Mouse (Mus musculus) liver, embryonic 14.5 days (tissue): ENCODE results near the gene Cldn10. TPM values are rescaled to one million over a fixed set of nuclear protein-coding genes. Genes with fewer than 3 reads are reported as not detected.

Source experiments
- ATAC-seq: fragments of 200-750 bp; cut with Nextera tagmentation; 2 replicates; pipeline ENCODE4 v1.8.0; 2017; ENCODE audit warnings: moderate number of reproducible peaks, mild to moderate bottlenecking, moderate library complexity; ENCODE audit not compliant: insufficient read depth
- DNase-seq, 3 experiments: peaks; one replicate each; pipeline ENCODE4 v3.0.0-alpha.2; 2012 to 2013; ENCODE audit warnings: low read depth in 3 of 3, low spot score in 3 of 3
- H3K27ac ChIP-seq: fragments of 300-500 bp; sonication (generic); 2 replicates; pipeline ENCODE4 v1.5.1; 2014; ENCODE audit warnings: moderate library complexity, mild to moderate bottlenecking, control low read depth, inconsistent platforms
- H3K27me3 ChIP-seq: fragments of 300-500 bp; sonication (generic); 2 replicates; pipeline ENCODE4 v1.6.1; 2014; ENCODE audit warnings: mild to moderate bottlenecking, low read length, moderate library complexity; ENCODE audit not compliant: control insufficient read depth, insufficient read depth
- H3K36me3 ChIP-seq: fragments of 300-500 bp; sonication (generic); replicated peaks from 2 replicates; pipeline ENCODE4 v1.6.1; 2014; ENCODE audit warnings: low read depth; ENCODE audit not compliant: control insufficient read depth, insufficient read depth
- H3K4me1 ChIP-seq, 2 experiments: fragments of 200-500 bp in 1 of 2; fragments of 300-500 bp in 1 of 2; sonication (generic) in 1 of 2; replicated peaks; 2 replicates each; pipeline ENCODE4 v1.6.1; 2012 to 2014; ENCODE audit warnings: antibody characterized with exemption in 1 of 2, inconsistent platforms in 1 of 2, low read length in 1 of 2; ENCODE audit not compliant: control insufficient read depth in 2 of 2, insufficient read depth in 2 of 2
- H3K4me2 ChIP-seq: fragments of 300-500 bp; sonication (generic); 2 replicates; pipeline ENCODE4 v1.6.1; 2014; ENCODE audit warnings: low read depth, mild to moderate bottlenecking, control low read depth, moderate library complexity
- H3K4me3 ChIP-seq, 2 experiments: fragments of 200-500 bp in 1 of 2; fragments of 300-500 bp in 1 of 2; sonication (generic) in 1 of 2; 2 replicates each; pipeline ENCODE4 v1.5.1; 2012 to 2014; ENCODE audit warnings: low read depth in 2 of 2, low read length in 2 of 2, mild to moderate bottlenecking in 2 of 2, control low read depth in 1 of 2, inconsistent platforms in 1 of 2, moderate library complexity in 1 of 2; ENCODE audit not compliant: insufficient read depth in 1 of 2
- H3K9ac ChIP-seq: fragments of 300-500 bp; sonication (generic); replicated peaks from 2 replicates; pipeline ENCODE4 v1.6.1; 2014; ENCODE audit warnings: mild to moderate bottlenecking, control low read depth, moderate library complexity
- H3K9me3 ChIP-seq: fragments of 300-500 bp; sonication (generic); 2 replicates; pipeline ENCODE4 v1.6.1; 2016; ENCODE audit warnings: low read length, mixed read lengths; ENCODE audit not compliant: control insufficient read depth
- CTCF ChIP-seq: IDR thresholded peaks from 2 replicates; pipeline ENCODE4 v1.5.1; 2016; ENCODE audit warnings: antibody characterized with exemption, low read depth, control low read depth
- EP300 ChIP-seq: IDR thresholded peaks from 2 replicates; pipeline ENCODE4 v1.6.1; 2016; ENCODE audit warnings: antibody characterized with exemption, low read depth
- WGBS: fragments of 180-500 bp; shearing (Covaris S2); extraction: QIAGEN DNeasy Blood & Tissue Kit; methylation state at CpG from one replicate; pipeline ENCODE4 v1.1.7; 2014; ENCODE audit not compliant: insufficient replicate concordance; 5-methylcytosine and 5-hydroxymethylcytosine counted together
- polyA plus RNA-seq, 2 experiments: library from polyadenylated mRNA; depleted of rRNA in 1 of 2; stranded (reverse) in 1 of 2; unstranded in 1 of 2; fragments of >200 nt; fragmentation: Nextera tagmentation in 1 of 2; extraction: Ambion mirVana in 1 of 2; gene quantifications; 2 replicates each; pipeline versions ENCODE4 v1.2.1 to v1.2.3; 2012 to 2014

The Cldn10 gene
- polyA plus RNA-seq, 2 experiments = 0.06 to 0.51 TPM

DNA sequence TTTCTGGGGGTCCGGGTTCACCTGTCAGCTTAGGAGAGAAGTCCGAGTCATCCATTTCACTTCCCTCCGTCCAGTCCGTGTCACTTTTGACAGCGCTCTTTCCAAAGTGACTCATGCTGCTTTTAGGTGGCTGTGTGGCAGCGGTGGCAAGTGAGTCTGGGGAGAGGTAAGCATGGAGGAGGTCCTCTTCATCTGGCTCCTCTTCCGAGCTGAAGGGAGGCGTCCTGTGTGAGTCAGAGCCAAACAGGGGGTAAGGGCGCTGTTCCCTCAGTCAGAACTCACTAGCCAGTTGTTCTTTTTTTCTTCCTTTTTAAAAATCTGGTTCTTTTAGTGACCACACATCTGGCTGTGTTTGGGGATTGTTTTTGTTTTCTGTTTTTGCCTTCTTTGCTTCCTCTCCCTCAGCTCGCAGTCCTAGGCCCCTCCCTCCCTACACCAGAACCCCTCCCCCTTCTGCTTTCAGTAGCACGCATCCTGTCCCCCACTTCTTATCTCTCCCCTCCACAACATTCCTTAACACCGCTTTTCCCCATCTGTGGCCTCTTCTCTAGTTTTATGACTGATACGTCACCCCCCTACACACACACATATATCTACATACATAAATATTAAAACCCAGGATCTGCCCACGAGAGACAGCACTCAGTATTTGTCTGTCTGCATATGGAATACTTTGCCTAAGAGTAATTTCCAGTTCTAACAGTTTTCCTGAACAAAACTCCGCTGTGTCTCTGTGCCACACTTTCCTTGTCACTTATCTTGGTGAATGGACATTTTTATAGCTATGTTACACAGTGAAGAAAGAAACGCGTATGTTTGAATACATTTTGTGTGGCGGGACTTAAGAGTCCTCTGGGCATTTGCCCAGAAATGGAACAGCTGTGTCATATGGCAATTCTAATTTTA lies 95.9 kb downstream of the Cldn10 start:
- no peaks in the 10 kb centered on the region for H3K9me3 ChIP-seq
- 45% methylated on average over 18 of the region's 18 CpGs for WGBS
- H3K4me3 ChIP-seq = peak overlapping the region; percentile 6 to 33; a peak in 3 of 4 replicates
- H3K27ac ChIP-seq = peak overlapping the region; percentile 66
- H3K4me1 ChIP-seq = peaks cover 14 to 32% of the 10 kb centered on the region in 2 experiments
- H3K4me2 ChIP-seq = peak overlapping the region; percentile 59
- DNase-seq (peak; percentile 58 to 66 (median 60)), ATAC-seq (peak; percentile 94)
- peak; percentile 76 for TF ChIP-seq EP300
- TF ChIP-seq CTCF = no peak
- no peaks in the 10 kb centered on the region for H3K27me3 ChIP-seq
- no peaks in the 10 kb centered on the region for H3K36me3 ChIP-seq
- peak overlapping the region; percentile 34 for H3K9ac ChIP-seq

DNA sequence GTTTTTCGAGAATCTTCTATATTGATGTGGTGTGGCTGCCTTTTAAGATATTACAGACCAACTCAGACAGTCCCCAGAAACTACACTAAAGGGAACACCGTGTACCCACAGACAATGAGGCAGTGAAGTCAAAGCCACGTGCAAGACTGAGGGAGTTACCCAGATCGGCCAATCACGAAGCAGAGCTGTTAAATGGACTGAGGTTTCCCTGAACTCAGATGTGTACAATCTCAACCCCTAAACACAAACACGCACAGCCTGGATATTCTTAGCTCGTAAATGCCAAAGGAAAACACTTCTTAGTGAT lies 96.5 kb downstream of the Cldn10 start:
- no peak for TF ChIP-seq CTCF
- TF ChIP-seq EP300 = no peak
- H3K4me3 ChIP-seq = no peak overlapping the region
- no peaks in the 10 kb centered on the region for H3K9me3 ChIP-seq
- WGBS = 50% methylated on average over 7 of the region's 7 CpGs
- peak overlapping the region; percentile 66 for H3K27ac ChIP-seq
- H3K4me2 ChIP-seq = peak overlapping the region; percentile 59
- H3K36me3 ChIP-seq = no peaks in the 10 kb centered on the region
- DNase-seq (peak in 1 of 3 experiments; percentile 65), ATAC-seq (peak; percentile 57; the same call in 1 of the 2 replicates)
- peaks cover 14 to 32% of the 10 kb centered on the region in 2 experiments for H3K4me1 ChIP-seq
- no peaks in the 10 kb centered on the region for H3K27me3 ChIP-seq
- H3K9ac ChIP-seq = no peak overlapping the region; the same call in 1 of the 2 replicates

DNA sequence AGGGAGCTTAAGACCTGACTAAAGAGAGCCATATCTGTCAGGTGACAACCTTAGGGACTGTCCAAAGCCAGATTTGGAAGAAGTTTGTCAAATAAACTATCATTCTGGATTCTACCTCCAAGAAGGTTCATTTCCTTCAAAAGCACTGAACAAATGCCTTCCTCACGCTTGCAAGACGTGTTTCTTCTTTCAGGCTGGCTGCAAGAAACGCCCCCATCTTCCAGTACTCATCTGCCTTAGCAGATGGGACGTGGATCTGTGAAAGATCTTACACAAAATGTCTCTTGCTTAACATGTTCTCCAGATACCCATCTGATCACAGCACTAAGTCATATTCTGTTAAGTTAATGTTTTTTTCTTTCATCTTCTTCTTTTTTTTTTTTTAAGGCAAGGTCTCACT lies 102.4 kb downstream of the Cldn10 start:
- H3K27ac ChIP-seq = no peak overlapping the region
- no peak overlapping the region for H3K4me3 ChIP-seq
- no peak overlapping the region for H3K4me2 ChIP-seq
- no peaks in the 10 kb centered on the region for H3K9me3 ChIP-seq
- ATAC-seq (no peak), DNase-seq (no peak)
- no peaks in the 10 kb centered on the region for H3K36me3 ChIP-seq
- no peaks in the 10 kb centered on the region for H3K27me3 ChIP-seq
- WGBS = 66% methylated on average over 4 of the region's 4 CpGs
- TF ChIP-seq CTCF = no peak
- H3K4me1 ChIP-seq = peaks cover 1 to 7% of the 10 kb centered on the region in 2 experiments; a peak in 2 of 4 replicates
- no peak overlapping the region for H3K9ac ChIP-seq

DNA sequence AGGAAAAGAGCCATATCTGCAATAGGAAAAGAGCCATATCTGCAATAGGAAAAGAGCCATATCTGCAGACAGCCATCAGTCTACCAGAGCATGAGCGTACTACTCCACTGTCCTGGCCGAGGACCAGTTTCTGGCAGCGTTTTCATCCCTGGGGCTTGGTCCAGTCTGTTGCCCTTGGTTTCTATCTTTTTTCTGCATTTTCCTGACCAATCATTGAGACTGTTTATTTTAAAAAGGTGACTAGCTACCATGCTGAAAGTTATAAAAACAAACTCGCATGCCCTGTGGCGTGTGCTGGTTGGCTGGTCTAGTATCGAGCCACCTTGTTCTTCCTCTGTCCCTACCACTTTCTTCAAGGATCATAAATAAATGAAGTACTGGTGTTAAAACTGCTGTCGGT lies 107.5 kb downstream of the Cldn10 start:
- Histone ChIP-seq H3K4me1 (no peaks in the 10 kb centered on the region), H3K27ac (no peak overlapping the region), H3K4me3 (no peak overlapping the region), H3K9me3 (no peaks in the 10 kb centered on the region), H3K9ac (no peak overlapping the region), H3K36me3 (no peaks in the 10 kb centered on the region), H3K27me3 (no peaks in the 10 kb centered on the region), H3K4me2 (no peak overlapping the region)
- ATAC-seq = no peak
- DNase-seq = no peak
- WGBS = 71% methylated on average over 7 of the region's 7 CpGs
- TF ChIP-seq EP300 = no peak
- TF ChIP-seq CTCF = no peak

DNA sequence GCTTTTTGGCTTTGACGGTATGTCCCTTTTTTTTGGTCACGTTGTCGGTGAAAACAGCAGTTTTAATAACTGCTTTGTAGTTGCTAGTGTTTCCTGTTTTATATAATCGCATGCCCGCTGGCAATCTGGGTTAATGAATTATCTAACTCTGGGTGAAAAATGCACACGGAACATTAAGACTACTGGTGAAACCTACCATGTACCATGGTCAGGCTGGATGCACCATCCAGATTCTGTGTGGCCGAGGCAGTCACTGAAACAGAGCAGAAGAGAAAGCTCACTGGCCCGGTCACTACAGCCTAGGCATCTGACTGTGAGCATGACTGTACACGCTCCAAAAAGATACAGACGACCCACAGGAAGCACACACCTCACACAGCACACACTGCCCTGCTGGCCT lies 107.9 kb downstream of the Cldn10 start:
- 70% methylated on average over 10 of the region's 10 CpGs for WGBS
- DNase-seq (no peak), ATAC-seq (no peak)
- TF ChIP-seq EP300 (no peak), CTCF (no peak)
- H3K4me2 ChIP-seq = no peak overlapping the region
- H3K27me3 ChIP-seq = no peaks in the 10 kb centered on the region
- H3K9me3 ChIP-seq = no peaks in the 10 kb centered on the region
- no peak overlapping the region for H3K9ac ChIP-seq
- no peaks in the 10 kb centered on the region for H3K36me3 ChIP-seq
- no peak overlapping the region for H3K27ac ChIP-seq
- no peak overlapping the region for H3K4me3 ChIP-seq
- H3K4me1 ChIP-seq = no peaks in the 10 kb centered on the region
